Mouse (Mus musculus): ENCODE measurements around the gene Camta2.

DNA sequence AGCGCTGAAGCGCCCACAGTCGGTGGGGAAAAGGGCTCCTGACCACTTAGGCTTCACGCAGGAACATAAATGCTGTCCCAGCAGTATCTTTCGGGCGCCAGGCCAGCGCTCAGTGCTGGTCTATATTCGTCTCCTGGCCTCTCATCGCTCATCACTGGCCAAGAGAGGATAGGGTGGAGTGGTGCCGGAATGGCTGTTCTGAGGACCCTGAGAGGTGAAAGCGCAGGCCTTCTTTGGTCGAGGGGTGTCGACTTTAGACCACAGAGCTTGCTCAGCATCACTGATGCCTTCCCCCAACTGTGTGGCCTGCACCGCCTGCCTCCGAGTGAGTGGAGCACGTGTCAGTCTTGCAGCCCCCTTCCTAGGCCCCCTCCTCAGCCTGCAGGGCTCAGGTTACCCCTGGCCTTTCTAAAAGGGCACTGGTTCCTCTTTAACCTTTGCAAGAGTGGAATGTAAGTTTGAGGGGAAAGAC, 31.4 kb downstream of the Camta2 start:
- TF ChIP-seq POLR2A (IDR thresholded peaks at IDR 0.05; ENCODE audit: insufficient read length, low read depth) (peak; percentile 44), E2F4 (IDR thresholded peaks at IDR 0.05; ENCODE audit: insufficient read depth) (no peak), MYOG (IDR thresholded peaks at IDR 0.05; ENCODE audit: control insufficient read depth in 1 of 3, insufficient read depth in 1 of 3, insufficient read length in 2 of 3, low read depth in 2 of 3) (peak in 1 of 3 experiments; percentile 43), MYOD1 (IDR thresholded peaks at IDR 0.05; ENCODE audit: control insufficient read depth in 1 of 3, insufficient read length in 2 of 3, low read depth in 2 of 3) (peak in 1 of 3 experiments; percentile 55), POLR2AphosphoS2 (IDR thresholded peaks at IDR 0.05; ENCODE audit: insufficient read length, low read depth) (peak; percentile 26), USF1 (IDR thresholded peaks at IDR 0.05; ENCODE audit: low read depth) (no peak), MAX (IDR thresholded peaks at IDR 0.05; ENCODE audit: low read depth) (no peak), TCF12 (IDR thresholded peaks at IDR 0.05; ENCODE audit: insufficient read depth, poor library complexity, severe bottlenecking) (no peak)

Measured in myocyte (in vitro differentiated cells).